Mouse (Mus musculus) cerebellum, adult 9-10 months (tissue): ENCODE measurements at regions not wholly inside any gene's neighbourhood (a gene's known extent, or its start where the extent isn't known, plus 50 kb on each side); places are given as distances from the start of the nearest gene placed in this dataset.

Source experiments
- DNase-seq: peaks from one replicate; pipeline ENCODE4 v3.0.0; 2022

GRCm38 (mm10) chr1:191486766-191487165 lies 83.7 kb upstream of the Ppp2r5a start:
- no peak for DNase-seq

GRCm38 (mm10) chr1:191484726-191485425 lies 81.8 kb upstream of the Ppp2r5a start:
- DNase-seq = peak; percentile 90

GRCm38 (mm10) chr1:191479906-191480379 lies 76.9 kb upstream of the Ppp2r5a start:
- no peak for DNase-seq

- no peak for DNase-seq
Observed at GRCm38 (mm10) chr1:191472551-191472950, 69.5 kb upstream of the Ppp2r5a start.

- DNase-seq = no peak
Observed at GRCm38 (mm10) chr1:191471489-191471888, 68.4 kb upstream of the Ppp2r5a start.

GRCm38 (mm10) chr1:191470190-191470985 lies 67.3 kb upstream of the Ppp2r5a start:
- DNase-seq = no peak

- DNase-seq = no peak
Observed at GRCm38 (mm10) chr1:191468837-191469529, 65.9 kb upstream of the Ppp2r5a start.

- DNase-seq = no peak
Observed at GRCm38 (mm10) chr1:191466261-191466660, 63.2 kb upstream of the Ppp2r5a start.

GRCm38 (mm10) chr1:191465723-191466122 lies 62.7 kb upstream of the Ppp2r5a start:
- no peak for DNase-seq

GRCm38 (mm10) chr1:191465170-191465569 lies 62.1 kb upstream of the Ppp2r5a start:
- DNase-seq = no peak

GRCm38 (mm10) chr1:191461811-191462491 lies 58.9 kb upstream of the Ppp2r5a start:
- no peak for DNase-seq

- no peak for DNase-seq
Observed at GRCm38 (mm10) chr1:191459066-191459465, 56.0 kb upstream of the Ppp2r5a start.

- DNase-seq = no peak
Observed at GRCm38 (mm10) chr1:191458292-191458691, 55.2 kb upstream of the Ppp2r5a start.

- no peak for DNase-seq
Observed at GRCm38 (mm10) chr1:191457103-191457502, 54.0 kb upstream of the Ppp2r5a start.

- no peak for DNase-seq
Observed at GRCm38 (mm10) chr1:191454604-191455003, 51.5 kb upstream of the Ppp2r5a start.

GRCm38 (mm10) chr1:191453589-191453988 lies 50.5 kb upstream of the Ppp2r5a start:
- DNase-seq = no peak
